Mouse (Mus musculus) kidney, adult 11 months (tissue): ENCODE data around the gene Cdh11.

ENCODE experiments used
- DNase-seq: peaks from one replicate; pipeline ENCODE4 v3.0.0; 2022

The Cdh11 gene

DNA sequence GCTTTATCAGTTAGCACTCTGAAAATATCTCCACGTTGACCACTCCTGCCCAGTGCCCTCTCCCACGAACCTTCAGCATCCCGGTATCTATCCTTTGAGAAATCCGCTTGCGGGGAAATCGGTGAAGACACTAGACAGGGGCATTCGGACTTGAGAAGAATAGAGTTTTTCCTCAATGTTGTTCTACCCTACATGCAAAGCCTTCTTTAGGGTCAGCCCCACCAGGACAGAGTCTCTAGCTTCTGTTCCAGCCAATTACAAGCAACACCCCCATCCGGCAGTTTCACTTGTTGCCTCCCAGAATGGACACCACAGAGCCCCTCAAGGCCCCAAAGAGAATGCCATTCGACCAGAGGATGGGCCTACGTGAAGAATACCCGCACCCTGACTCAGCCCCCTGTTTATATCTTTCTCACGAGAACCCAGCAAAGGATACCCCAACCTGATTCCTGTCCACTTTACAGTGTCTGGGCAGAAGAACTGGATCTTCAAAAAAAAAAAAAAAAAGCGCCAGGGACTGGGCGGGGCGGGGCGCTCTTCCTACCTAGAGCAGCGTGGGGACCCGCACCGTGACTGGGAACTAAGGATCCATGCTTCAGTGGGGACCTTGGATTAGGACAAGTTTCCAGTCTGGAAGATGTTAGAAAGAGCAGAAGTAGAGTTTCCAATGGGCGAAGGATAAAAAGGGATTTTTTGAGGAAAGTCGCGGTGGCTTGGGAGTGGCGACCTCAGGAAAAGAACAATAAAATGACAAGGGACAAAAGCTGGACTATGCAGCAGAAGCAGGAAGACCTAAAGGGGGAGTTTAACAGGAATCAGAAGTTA is at the start of gene Cdh11:
Cdh11 (minus strand) TSS at position 51 of the 825 bp plus-strand sequence.
- DNase-seq: no peak

DNA sequence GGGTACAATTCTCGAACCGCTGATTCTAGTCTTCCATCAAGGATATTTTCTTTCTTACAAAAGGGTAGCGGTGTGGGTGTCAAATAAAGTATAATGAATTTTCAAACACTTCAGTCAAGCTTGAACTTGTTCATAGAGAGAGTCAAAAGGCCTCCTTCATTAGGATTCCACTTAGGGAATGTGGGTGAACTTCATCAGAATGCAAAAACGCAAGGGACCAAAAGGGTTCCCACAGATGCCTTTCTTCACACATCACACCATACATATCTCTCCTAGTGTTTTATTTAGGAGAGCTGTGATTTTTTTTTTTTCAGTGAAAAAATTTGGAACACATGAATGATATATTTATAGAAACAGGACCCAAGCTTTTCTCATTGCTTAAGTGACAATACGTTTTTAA is 28.5 kb upstream of the Cdh11 start:
- no peak for DNase-seq

DNA sequence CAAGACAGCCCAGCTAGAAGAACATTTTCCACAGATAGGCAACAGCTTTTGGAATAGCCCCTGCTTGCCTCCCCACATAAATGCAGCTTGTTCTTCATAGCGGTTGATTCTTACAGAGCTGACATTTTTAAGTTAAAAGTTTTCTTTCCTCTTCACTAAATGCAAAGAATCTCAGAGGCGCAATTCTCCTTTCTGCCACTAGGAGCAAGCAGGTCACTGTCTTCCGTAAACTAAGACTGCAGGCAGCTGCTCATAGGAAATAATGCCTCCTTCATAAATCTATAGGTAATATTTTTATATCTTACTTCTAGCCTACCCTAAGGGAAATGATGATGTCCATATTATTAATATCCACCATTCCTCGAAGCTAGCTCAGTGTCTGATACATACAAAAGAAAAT is 4.9 kb upstream of the Cdh11 start:
- no peak for DNase-seq

DNA sequence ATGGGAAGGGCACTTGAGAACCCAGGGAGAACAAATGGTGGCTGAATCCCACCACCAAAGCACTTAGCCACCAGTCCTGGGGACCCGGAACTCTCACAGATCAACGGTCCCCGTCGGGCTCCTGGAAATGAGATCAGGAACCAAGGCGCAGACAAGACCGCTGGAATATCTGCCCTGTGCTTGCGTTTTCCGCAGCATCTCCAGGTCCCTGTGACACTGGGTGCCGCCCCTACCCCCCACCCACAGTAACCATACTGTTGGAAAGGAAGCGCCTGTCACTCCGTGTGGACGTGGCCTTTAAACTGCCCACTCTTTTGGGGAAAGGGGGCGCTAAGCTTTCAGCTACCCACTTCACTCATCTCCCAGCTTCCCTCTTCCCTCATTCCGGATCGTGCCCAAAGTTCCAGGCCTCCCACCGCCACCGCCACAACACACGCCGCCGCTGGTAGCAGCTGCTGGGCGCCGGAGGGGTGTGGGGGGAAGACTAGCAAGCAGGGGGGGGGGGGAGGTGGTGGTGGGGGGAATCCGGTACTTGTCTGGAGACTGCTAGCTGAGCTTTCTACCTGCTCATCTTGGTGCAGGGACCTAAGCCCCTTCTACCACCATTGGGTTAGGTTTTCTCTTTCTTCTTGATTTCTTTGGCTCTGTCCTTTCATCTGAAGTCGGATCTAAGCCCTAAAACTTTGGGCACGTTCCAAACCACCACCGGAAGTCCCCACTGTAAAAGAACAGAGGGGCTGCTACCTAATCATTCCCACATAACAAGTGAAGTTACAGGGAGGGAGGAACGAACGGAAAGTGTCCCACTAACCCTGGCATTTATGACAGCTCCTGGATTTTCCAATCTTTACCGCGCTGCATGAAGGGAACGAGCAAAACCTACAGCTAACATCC is 1.3 kb upstream of the Cdh11 start:
- DNase-seq: no peak

DNA sequence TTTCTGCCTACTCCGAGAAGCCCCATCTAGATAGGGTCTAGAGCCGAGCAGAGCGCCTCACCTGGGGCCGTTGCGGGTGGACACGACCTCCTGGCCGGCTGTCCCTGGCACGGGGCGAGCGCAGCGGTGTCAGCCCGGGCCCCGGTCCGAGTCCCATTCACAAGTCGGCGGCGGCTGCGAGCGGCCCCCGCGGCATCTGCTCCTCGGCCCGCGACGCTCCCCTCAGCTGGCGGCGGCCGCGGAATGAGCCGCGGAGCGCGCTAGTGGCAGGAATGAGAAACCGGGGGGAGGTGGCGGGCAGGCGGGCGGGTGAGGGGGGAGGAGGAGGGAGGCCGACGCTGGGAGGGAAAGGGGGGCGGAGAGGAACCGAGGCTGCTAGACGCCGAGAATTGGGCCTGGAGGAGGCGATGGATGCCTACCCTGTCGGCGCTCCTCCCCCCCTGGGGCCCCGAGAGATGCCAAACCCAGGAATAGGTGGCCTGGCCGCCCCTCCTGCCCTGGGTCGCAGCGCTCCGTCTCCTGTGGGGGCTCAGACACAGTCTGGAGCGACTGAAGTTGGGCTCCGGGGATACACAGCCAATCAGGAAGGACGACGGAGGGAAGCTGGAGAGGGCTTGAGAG is 497 bp downstream of the Cdh11 start:
- peak; percentile 5 for DNase-seq

DNA sequence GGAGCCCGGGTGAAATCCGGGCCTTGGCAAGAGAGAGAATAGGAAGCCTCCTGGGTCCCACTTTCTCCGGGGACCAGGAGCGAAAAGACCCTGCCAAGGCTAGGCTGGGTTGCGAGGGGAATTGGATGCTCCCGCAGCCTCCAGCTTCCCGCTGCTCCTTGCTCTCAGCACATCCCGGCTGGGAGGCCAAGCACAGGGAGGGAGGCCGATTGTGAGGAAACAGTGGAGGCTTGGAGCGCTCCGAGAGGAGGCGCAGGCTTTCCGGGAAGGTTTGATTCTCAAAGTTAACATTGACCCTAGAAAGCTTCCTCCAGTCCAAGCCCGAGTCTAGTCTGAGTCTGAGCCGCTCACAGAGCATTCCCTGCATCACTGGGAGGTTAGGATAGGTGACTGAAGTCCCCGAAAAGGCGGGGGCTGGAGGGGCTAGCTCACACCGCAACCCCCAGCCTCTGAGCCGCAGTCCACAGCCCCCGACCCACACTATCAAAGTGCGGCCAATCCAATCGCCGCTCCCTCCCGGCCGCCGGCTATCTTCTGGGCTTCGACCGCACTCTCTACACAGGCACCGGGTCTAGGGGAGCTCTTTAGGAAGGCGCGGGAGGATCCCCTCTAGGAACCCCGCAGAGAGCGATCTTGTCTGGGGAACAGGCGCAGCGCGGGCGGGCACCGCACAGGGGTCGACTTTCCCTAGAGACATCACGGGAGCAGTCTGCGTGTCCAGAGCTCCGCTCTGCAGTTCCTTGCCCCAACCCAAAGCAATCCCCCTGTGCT is 1.4 kb downstream of the Cdh11 start:
- no peak for DNase-seq

DNA sequence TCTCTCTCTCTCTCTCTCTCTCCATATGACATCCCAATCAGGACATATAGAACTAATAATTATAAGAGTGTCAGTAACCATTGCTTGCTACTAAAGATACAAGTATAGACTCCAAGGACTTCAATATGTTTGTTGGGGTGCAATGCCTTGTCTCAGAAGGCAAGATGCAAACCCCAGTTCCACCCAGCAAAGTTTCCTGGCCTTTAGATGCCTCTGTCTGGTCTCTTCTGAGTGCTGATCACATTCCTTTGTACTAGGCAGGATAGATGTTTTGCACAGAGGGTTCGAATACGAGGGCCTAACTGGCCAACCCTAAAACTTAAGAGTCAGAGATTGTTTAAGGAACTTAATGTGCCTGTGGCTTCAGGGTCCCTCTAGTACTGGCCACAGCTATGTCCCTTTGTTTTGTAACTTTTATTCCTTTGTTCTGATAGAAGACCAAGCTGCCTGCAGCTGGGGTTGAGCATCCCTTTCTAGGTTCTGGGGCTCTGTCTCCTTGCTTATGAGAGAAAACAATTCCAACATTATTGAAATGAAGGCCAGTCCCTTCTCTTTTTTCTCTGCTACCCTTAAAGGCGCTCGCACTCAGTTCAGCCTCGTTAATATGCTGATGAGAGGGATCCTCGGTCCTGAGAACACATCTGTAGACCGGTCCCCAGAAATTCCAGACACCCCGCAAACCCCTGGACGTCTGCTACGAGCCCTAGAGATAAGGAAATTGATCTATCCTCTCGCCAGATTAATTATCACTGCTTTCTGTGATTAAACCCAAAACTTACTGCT is 2.5 kb downstream of the Cdh11 start:
- no peak for DNase-seq

DNA sequence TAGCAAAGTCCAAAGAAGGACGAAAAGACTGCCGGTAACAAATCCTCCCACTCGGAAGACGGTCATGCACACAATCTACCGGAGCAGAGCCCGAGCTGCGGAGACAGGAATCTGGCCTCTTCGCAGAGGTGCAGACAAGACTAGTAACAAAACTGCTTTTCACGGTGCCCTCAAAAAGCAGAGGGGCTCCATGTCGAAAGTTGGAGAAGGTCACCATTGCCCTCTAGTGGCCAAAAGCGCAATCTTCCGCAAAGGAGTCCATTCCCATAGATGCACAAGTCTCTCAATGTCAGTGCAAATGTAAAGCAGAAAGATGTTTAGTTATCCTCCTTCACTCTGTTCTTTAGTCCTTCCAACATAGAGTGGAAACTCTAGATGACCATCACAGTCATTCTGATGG is 4.5 kb downstream of the Cdh11 start:
- DNase-seq: no peak

DNA sequence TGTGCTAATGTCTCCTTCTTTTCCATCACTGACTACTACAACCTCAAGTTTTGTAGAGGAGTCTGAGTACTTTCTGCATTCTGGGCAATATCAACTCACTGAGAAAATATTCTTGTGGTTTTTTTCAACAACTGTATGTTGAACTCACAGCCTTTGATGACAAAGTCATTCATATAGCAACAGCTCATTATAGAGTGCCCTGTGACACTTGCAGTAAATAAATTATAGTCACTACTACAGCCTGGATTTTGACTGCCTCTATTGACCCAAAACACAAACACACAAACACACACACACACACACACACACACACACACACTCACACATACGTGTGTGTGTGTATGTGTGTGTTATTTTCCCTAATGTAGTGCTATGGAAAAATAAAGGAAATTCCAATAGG is 10.8 kb downstream of the Cdh11 start:
- DNase-seq: no peak

DNA sequence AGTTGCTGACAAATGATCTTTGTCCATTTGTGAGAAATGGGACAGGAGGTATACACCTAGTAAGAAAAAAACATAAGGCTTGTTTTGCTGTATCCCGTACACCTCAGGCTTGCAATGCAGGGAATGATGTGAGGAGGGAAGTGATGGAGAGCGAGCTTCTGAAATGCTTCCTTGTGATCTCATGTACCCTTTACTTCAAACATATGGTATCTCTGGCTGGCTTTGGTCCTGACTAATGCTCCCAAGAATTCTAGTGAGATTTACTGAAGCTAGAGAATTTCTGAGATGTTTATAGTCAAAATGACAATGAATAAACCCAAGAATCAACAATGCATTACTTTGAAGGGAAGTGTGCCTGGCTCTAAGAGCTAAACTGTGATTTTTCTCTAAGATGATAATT is 14.0 kb downstream of the Cdh11 start:
- DNase-seq: no peak

DNA sequence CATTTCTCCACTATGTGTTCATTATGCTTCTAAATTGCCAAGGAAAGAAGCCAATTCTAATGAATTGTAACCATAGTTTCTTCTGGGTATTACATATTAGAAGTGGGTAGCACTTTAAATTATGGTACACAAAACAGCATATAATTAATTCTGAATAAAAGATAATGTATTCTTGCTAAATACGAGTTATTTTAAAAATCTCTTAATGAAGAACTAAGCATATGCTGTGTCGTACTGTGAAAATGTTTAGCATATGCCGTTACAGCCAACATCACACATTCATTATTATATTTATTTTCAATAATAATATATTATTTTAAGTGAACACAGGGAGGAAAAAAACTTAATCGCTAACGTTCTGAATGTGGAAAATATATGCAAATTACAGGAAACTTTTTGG is 31.6 kb downstream of the Cdh11 start:
- DNase-seq: no peak

DNA sequence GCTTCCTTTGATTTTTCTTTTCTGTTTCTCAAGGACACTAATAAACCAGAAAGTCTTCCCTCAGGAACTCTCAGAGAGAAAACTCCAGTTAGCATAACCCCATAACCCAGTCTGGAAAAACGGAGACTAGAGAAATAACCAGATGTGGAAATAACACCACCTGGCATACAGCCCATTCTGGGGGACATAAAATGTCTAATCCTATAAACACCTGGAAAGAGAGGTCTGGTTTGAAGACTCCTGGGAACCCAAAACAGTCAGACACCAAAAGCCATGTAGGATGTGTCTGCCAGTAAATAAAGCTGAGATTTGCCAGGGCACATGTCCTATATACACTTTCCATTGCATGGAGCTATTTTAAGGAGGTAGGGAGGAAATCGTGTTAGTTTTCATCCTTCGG is 42.5 kb downstream of the Cdh11 start:
- no peak for DNase-seq

DNA sequence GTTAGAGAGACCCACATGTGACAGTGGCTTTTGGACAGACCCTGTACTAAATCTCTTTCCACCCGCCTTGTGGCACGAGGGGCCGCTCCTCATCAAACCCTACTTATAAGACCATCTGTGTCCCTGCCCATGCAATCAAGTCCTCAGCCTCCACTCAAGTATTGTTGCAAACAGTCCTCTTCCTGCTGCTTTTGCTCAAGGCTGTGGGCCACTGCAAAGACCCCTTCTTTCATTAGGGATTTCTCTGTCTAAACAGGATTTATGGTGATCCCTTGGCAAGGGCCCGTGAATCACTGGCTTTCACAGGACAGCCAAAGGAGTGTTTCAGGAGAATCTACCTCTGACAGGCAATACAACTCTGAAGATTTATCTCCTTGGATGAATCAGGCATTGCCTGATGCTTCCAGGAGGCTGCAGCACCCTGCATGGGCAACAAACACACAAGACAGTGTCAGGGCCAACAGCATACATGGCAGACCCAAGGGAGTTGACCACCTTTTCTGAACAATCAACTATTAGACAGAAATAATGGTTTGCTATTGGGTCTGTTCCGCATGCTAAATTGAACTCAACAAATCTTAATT is 43.3 kb downstream of the Cdh11 start:
- DNase-seq: no peak

DNA sequence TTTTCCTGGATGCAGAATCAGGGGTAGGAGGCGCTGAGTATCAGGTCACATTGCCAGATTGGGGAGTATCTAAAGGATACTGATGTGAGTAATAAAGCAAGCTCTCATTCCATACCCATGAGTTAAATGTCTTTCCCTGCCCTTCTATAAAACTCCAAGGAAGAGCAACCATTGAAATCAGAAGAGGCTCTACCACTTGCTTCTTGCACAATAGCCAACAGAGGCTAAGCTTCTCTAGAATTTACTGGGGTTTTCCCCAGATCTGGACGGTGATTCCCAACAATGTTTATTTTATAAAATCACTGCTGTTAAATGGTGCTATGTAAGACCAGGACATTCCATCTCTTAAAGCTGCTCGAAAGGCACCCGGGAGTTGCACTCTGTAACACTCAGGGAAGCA is 44.5 kb downstream of the Cdh11 start:
- DNase-seq: no peak

DNA sequence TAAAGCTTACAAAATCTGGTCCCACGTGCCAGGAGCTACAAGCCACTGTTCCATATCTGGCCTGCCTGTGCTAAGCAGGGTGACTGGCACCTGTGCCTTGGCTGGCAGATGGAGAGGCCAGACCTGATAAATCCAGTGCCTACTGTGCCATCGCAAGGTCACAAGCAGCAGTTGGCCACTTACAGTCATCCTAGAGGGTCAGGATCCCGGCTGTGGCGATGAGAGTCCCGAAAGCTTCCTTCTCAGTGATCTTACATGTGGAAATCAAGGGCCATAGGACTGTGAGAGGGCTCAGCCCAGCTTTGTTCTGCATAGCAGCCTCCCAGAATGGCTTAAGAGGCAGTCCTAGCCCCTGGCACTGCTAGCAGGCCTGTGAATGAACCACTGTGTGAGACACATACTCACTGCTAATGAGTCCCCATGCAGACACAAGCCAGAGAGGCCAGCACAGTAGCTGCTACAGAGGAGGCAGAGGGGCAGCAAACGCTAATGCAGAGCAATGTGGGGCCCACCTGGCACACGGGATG is 46.4 kb downstream of the Cdh11 start:
- no peak for DNase-seq

DNA sequence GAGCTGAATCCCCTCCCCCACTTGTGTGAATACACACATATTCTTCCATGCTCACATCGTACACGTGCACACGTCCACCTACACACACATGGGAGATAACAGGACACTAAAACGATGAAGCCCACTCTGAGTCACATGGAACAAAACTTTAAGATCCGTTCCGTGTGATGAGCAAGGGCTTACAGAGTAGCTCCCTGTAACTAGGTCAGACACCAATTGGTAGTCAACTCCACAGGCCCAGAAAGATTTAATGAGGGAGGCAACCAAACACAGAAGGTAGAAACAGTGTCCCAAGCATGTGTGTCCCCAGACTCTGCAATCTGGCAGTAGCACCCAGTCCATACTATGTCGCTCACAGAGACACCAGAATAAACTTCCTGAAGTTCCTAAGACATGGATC is 47.0 kb downstream of the Cdh11 start:
- DNase-seq: no peak

DNA sequence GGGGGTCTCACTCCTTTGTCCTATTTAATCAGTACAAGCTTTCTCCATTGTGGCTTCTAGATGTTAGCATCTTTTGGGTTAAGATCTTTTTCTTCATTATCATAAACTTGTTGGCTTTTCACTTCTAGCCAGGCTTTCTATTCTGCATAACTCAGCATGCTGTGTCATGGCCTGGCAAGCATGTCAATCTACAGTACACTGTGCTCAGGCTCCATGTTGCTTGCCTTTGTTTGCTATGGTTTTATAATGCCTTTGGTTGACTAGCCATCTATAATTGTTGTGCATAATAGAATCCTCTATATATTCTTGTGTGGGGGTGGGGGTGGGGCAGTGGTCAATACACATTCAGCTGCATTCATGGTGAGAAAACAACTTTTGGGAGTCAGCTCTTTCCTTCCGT is 51.0 kb downstream of the Cdh11 start:
- no peak for DNase-seq

DNA sequence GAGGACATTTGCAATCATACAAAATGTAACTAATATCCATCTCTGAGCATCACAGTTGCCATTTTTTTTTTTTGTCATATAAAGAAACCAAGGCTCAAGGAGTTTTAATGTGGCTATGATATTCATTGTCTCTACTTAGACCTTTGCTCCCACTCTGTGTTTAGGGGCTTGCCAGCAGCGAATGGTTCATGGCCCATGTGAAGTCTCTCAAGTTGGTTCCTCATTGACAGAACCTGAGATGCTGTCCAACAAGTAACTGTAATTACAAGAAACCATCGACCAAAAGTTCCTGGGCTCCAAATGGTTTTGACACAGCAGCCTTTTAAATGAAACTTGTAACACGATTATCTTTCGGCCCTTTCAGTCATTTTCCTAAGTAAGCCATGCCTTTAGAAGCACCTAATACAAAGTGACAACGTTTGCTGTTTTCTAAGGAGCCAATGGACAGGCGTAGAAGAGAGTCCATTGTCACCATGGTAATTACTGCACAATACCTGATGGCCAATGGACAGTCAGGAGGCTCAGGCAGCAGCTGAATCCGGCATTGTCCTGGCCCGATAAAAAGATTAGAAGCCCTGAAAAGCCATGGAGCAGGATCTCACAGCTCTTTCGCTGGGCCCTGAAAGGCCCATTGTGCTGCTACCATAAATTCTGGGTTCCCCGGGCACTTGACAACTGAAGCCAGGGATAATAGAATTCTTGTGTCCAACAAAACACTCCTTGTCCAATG is 59.1 kb downstream of the Cdh11 start:
- no peak for DNase-seq

DNA sequence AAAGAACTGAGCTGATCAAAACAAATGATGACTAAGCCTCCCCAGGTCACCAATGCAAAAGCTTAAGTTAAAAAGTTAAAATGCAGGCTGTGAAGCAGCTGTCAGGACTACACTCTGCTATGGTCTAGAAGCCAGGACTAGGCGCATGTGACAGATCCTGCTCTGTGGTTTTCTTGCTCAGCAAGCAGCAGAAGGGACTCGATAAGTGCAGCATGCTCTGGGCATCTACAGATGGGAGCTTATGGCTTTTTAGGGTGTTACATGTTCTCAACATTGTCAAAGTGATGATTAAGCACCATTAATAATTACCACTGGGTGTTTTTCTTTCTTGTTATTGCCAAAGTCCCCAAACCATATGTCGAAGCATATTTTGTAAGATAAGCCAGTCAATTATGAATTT is 59.9 kb downstream of the Cdh11 start:
- no peak for DNase-seq

DNA sequence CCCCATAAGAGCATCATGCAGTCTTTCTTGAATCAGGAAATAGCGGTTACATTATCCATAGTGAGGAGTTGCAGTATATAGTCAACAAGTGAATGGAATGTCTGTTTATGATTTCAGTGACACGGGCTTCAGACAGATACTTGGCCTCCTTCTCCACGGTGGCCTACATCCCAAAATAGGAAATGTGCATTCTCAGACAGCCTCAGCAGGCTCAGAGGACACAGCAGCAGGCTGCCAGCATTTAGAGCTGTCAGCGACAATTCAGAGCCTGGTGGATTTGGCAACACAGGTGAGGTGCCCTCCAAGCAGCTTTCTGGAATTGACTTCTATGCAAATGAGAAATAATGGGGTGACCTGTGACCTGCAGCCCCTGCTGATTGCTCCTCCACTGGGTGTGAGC is 69.5 kb downstream of the Cdh11 start:
- no peak for DNase-seq

DNA sequence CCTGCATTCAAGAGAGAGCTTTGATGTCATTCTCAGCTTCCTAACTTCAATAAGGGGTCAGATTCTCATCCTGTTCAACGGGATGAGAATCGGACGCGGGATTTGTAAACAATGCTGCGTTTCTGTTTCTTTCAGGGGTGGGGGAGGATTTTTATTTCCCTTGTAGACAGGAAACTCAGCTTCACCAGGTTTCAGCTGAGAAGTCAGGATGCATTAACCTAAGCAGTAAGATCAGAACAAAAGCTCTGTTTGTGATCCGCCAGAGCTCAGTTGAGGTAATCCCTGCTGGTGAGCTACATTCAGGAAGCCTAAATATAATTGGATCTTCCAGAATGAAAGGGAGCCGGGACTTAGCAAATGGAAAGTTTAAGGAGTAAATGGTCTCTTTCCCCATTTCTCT is 78.1 kb downstream of the Cdh11 start:
- no peak for DNase-seq
